Mouse (Mus musculus) G1E (cell line): ENCODE results near the gene Tmem255a. TPM values are rescaled to one million over a fixed set of nuclear protein-coding genes. Genes with fewer than 3 reads are reported as not detected.
"Not testable (repeated sequence)": the region's sequence is repeated elsewhere in the genome, so short reads cannot be mapped to it uniquely, and the experiment has no call there.

Source experiments
- ATAC-seq: 2 replicates; pipeline ENCODE4 v1.8.0; 2016; ENCODE audit warnings: mild to moderate bottlenecking; ENCODE audit not compliant: insufficient number of reproducible peaks, poor library complexity, low FRiP score, severe bottlenecking; ENCODE audit errors: extremely low read depth
- DNase-seq: peaks from one replicate; pipeline ENCODE4 v3.0.0; 2012; ENCODE audit warnings: low spot score
- H3K27me3 ChIP-seq: 2 replicates; pipeline ENCODE4 v1.6.1; 2012; ENCODE audit warnings: mild to moderate bottlenecking, low read length, inconsistent platforms; ENCODE audit not compliant: insufficient read depth
- H3K36me3 ChIP-seq: replicated peaks from 2 replicates; pipeline ENCODE3; 2012; ENCODE audit warnings: mild to moderate bottlenecking, inconsistent platforms
- H3K4me1 ChIP-seq: 2 replicates; pipeline ENCODE4 v1.6.1; 2012; ENCODE audit warnings: low read depth, low read length, inconsistent platforms, mixed read lengths; ENCODE audit not compliant: insufficient read depth
- H3K4me3 ChIP-seq: 2 replicates; pipeline ENCODE4 v1.5.1; 2012; ENCODE audit warnings: low read depth, mild to moderate bottlenecking, inconsistent platforms, low read length, moderate library complexity, mixed read lengths
- H3K9me3 ChIP-seq: replicated peaks from 2 replicates; pipeline ENCODE4 v1.6.1; 2012; ENCODE audit warnings: inconsistent platforms
- CTCF ChIP-seq: IDR thresholded peaks from 2 replicates; pipeline ENCODE4 v1.5.1; 2012; ENCODE audit warnings: low read depth, low read length, inconsistent platforms, mixed read lengths
- GATA1 ChIP-seq: IDR thresholded peaks from 2 replicates; pipeline ENCODE4 v1.6.1; 2012; ENCODE audit warnings: borderline replicate concordance, low read length, inconsistent platforms, mixed read lengths
- GATA2 ChIP-seq: IDR thresholded peaks from 2 replicates; pipeline ENCODE4 v1.6.1; 2012; ENCODE audit warnings: low read depth, low read length, inconsistent platforms, borderline replicate concordance
- POLR2AphosphoS5 ChIP-seq: IDR thresholded peaks from 2 replicates; pipeline ENCODE4 v1.6.1; 2012; ENCODE audit warnings: low read depth, low read length, inconsistent platforms; ENCODE audit not compliant: insufficient replicate concordance
- TAL1 ChIP-seq: conservative IDR thresholded peaks from 2 replicates; pipeline ENCODE4 v1.6.1; 2012; ENCODE audit warnings: low read depth, low read length, inconsistent platforms, mixed read lengths
- polyA plus RNA-seq: library from polyadenylated mRNA; stranded (reverse); fragments of >175 nt; gene quantifications from 2 replicates; pipeline ENCODE4 v1.2.3, GENCODE M21; 2012
- total RNA-seq, 2 experiments: library from RNA; stranded (forward) in 1 of 2; stranded (reverse) in 1 of 2; fragments of 200-1000 nt in 1 of 2; fragments of >200 nt in 1 of 2; fragmentation: Nextera tagmentation in 1 of 2; gene quantifications; 2 replicates each; pipeline ENCODE4 v1.2.3; 2014 to 2017

Tmem255a gene
- total and polyA plus RNA-seq, 3 experiments: 0.11 TPM; not detected in 2

- peaks cover 21% of the 10 kb centered on the region for H3K36me3 ChIP-seq
- H3K27me3 ChIP-seq: no peaks in the 10 kb centered on the region
- H3K4me3 ChIP-seq: peak overlapping the region; percentile 80
- DNase-seq: no peak
- H3K9me3 ChIP-seq: no peaks in the 10 kb centered on the region
- ATAC-seq: no peak
- TF ChIP-seq TAL1 (no peak), GATA2 (no peak), GATA1 (no peak), POLR2AphosphoS5 (no peak), CTCF (no peak)
- H3K4me1 ChIP-seq: peaks cover 11% of the 10 kb centered on the region
These were observed 61.8 kb downstream of the Tmem255a start for GRCm38 (mm10) chrX:38190458-38190764.

GRCm38 (mm10) chrX:38189552-38190457, 62.4 kb downstream of the Tmem255a start, which contains the start of gene Zbtb33:
Gene Zbtb33 (plus strand): TSS chrX:38189793.
- peaks cover 10% of the 10 kb centered on the region for H3K4me1 ChIP-seq
- DNase-seq: peak; percentile 62
- no peaks in the 10 kb centered on the region for H3K27me3 ChIP-seq
- peak; percentile 71 for ATAC-seq
- no peaks in the 10 kb centered on the region for H3K9me3 ChIP-seq
- peak within 1 kb of the TSS; percentile 80 for H3K4me3 ChIP-seq
- TF ChIP-seq CTCF: peak; percentile 27; the same call in 1 of the 2 replicates
- no peak for TF ChIP-seq GATA1
- no peak for TF ChIP-seq POLR2AphosphoS5
- no peak for TF ChIP-seq GATA2
- no peak for TF ChIP-seq TAL1
- peaks cover 21% of the 10 kb centered on the region for H3K36me3 ChIP-seq

GRCm38 (mm10) chrX:38185520-38185919, 66.7 kb downstream of the Tmem255a start:
- Histone ChIP-seq H3K4me3 (no peak overlapping the region), H3K36me3 (no peaks in the 10 kb centered on the region), H3K4me1 (peaks cover 7% of the 10 kb centered on the region), H3K27me3 (peaks cover 7% of the 10 kb centered on the region; the same call in 1 of the 2 replicates), H3K9me3 (no peaks in the 10 kb centered on the region)
- ATAC-seq: no peak
- peak; percentile 2 for DNase-seq
- no peak for TF ChIP-seq GATA1
- TF ChIP-seq CTCF: no peak

GRCm38 (mm10) chrX:38181608-38182258, 70.5 kb downstream of the Tmem255a start:
- peaks cover 8% of the 10 kb centered on the region; the same call in 1 of the 2 replicates for H3K27me3 ChIP-seq
- no peaks in the 10 kb centered on the region for H3K36me3 ChIP-seq
- H3K4me3 ChIP-seq: no peak overlapping the region
- H3K9me3 ChIP-seq: peaks cover 3% of the 10 kb centered on the region
- TF ChIP-seq CTCF (no peak), TAL1 (no peak), GATA2 (no peak), POLR2AphosphoS5 (no peak), GATA1 (no peak)
- DNase-seq (peak; percentile 8), ATAC-seq (peak; percentile 49)
- peaks cover 7% of the 10 kb centered on the region for H3K4me1 ChIP-seq

GRCm38 (mm10) chrX:38180656-38181607, 71.3 kb downstream of the Tmem255a start:
- Histone ChIP-seq H3K4me1 (peaks cover 5% of the 10 kb centered on the region), H3K9me3 (peaks cover 3% of the 10 kb centered on the region), H3K36me3 (no peaks in the 10 kb centered on the region), H3K4me3 (no peak overlapping the region), H3K27me3 (peaks cover 8% of the 10 kb centered on the region; the same call in 1 of the 2 replicates)
- no peak for ATAC-seq
- TF ChIP-seq POLR2AphosphoS5: no peak
- TF ChIP-seq CTCF: no peak
- no peak for TF ChIP-seq TAL1
- TF ChIP-seq GATA2: no peak
- no peak for TF ChIP-seq GATA1
- DNase-seq: no peak

GRCm38 (mm10) chrX:38179891-38180310, 72.3 kb downstream of the Tmem255a start:
- not testable (repeated sequence) for H3K4me1 ChIP-seq, H3K36me3 ChIP-seq, DNase-seq, H3K9me3 ChIP-seq, ATAC-seq, H3K27me3 ChIP-seq, H3K4me3 ChIP-seq
